Mouse (Mus musculus) erythroblast, embryonic 14.5 days (primary cell): Measurements from ENCODE around the gene Cacng1. TPM values are rescaled to one million over a fixed set of nuclear protein-coding genes. Genes with fewer than 3 reads are reported as not detected.

Experiments used
- H3K27me3 ChIP-seq: 2 replicates; pipeline ENCODE4 v1.6.1; 2012; ENCODE audit warnings: inconsistent platforms; ENCODE audit not compliant: control insufficient read depth
- H3K36me3 ChIP-seq: 2 replicates; pipeline ENCODE4 v1.6.1; 2012; ENCODE audit warnings: mild to moderate bottlenecking, inconsistent platforms; ENCODE audit not compliant: control insufficient read depth
- H3K4me1 ChIP-seq: 2 replicates; pipeline ENCODE4 v1.6.1; 2012; ENCODE audit warnings: inconsistent platforms; ENCODE audit not compliant: control insufficient read depth
- H3K4me3 ChIP-seq: replicated peaks from 2 replicates; pipeline ENCODE3; 2012; ENCODE audit warnings: moderate library complexity, mild to moderate bottlenecking, inconsistent platforms
- H3K9me3 ChIP-seq: 2 replicates; pipeline ENCODE4 v1.6.1; 2012; ENCODE audit warnings: low read length, inconsistent platforms, mixed read lengths; ENCODE audit not compliant: control insufficient read depth
- GATA1 ChIP-seq: IDR thresholded peaks from 2 replicates; pipeline ENCODE4 v1.6.1; 2012; ENCODE audit warnings: low read length, inconsistent platforms, mixed read lengths
- TAL1 ChIP-seq: IDR thresholded peaks from 3 replicates; pipeline ENCODE4 v1.6.1; 2012; ENCODE audit warnings: low read length, inconsistent platforms, mixed read lengths
- polyA plus RNA-seq: library from polyadenylated mRNA; stranded (reverse); fragments of >175 nt; gene quantifications from 2 replicates; pipeline ENCODE4 v1.2.3, GENCODE M21; 2012

The Cacng1 gene
- polyA plus RNA-seq: not detected in 2 replicates

- Histone ChIP-seq H3K27me3 (no peaks in the 10 kb centered on the region), H3K36me3 (no peaks in the 10 kb centered on the region), H3K4me1 (no peaks in the 10 kb centered on the region), H3K4me3 (no peak within 1 kb of the TSS), H3K9me3 (peaks cover 8% of the 10 kb centered on the region)
- no peak for TF ChIP-seq TAL1
- no peak for TF ChIP-seq GATA1
Observed at GRCm38 (mm10) chr11:107716332-107716938, at the start of gene Cacng1. Gene Cacng1 (minus strand): TSS chr11:107716522.

- TF ChIP-seq GATA1 (no peak), TAL1 (no peak)
- Histone ChIP-seq H3K36me3 (no peaks in the 10 kb centered on the region), H3K4me3 (no peak overlapping the region), H3K27me3 (no peaks in the 10 kb centered on the region), H3K4me1 (no peaks in the 10 kb centered on the region), H3K9me3 (no peaks in the 10 kb centered on the region)
Observed at GRCm38 (mm10) chr11:107762688-107763460, 46.6 kb upstream of the Cacng1 start.

- no peak overlapping the region for H3K4me3 ChIP-seq
- TF ChIP-seq GATA1 (no peak), TAL1 (no peak)
- no peaks in the 10 kb centered on the region for H3K36me3 ChIP-seq
- no peaks in the 10 kb centered on the region for H3K4me1 ChIP-seq
- H3K9me3 ChIP-seq: no peaks in the 10 kb centered on the region
- no peaks in the 10 kb centered on the region for H3K27me3 ChIP-seq
Observed at GRCm38 (mm10) chr11:107761790-107762500, 45.6 kb upstream of the Cacng1 start.

- TF ChIP-seq GATA1: no peak
- TF ChIP-seq TAL1: no peak
- no peaks in the 10 kb centered on the region for H3K4me1 ChIP-seq
- no peaks in the 10 kb centered on the region for H3K9me3 ChIP-seq
- no peaks in the 10 kb centered on the region for H3K36me3 ChIP-seq
- no peak overlapping the region for H3K4me3 ChIP-seq
- no peaks in the 10 kb centered on the region for H3K27me3 ChIP-seq
Observed at GRCm38 (mm10) chr11:107760001-107760400, 43.7 kb upstream of the Cacng1 start.

GRCm38 (mm10) chr11:107759516-107759915 lies 43.2 kb upstream of the Cacng1 start:
- H3K27me3 ChIP-seq: no peaks in the 10 kb centered on the region
- no peak for TF ChIP-seq TAL1
- TF ChIP-seq GATA1: no peak
- no peak overlapping the region for H3K4me3 ChIP-seq

GRCm38 (mm10) chr11:107749114-107749513 lies 32.8 kb upstream of the Cacng1 start:
- Histone ChIP-seq H3K4me3 (no peak overlapping the region), H3K36me3 (no peaks in the 10 kb centered on the region), H3K9me3 (no peaks in the 10 kb centered on the region), H3K27me3 (no peaks in the 10 kb centered on the region), H3K4me1 (no peaks in the 10 kb centered on the region)
- TF ChIP-seq TAL1 (no peak), GATA1 (no peak)

More at GRCm38 (mm10) chr11:107759516-107759915, 43.2 kb upstream of the Cacng1 start:
- Histone ChIP-seq H3K36me3 (no peaks in the 10 kb centered on the region), H3K4me1 (no peaks in the 10 kb centered on the region), H3K9me3 (no peaks in the 10 kb centered on the region)

GRCm38 (mm10) chr11:107748243-107749035 lies 32.1 kb upstream of the Cacng1 start:
- H3K27me3 ChIP-seq: no peaks in the 10 kb centered on the region
- H3K36me3 ChIP-seq: no peaks in the 10 kb centered on the region
- no peaks in the 10 kb centered on the region for H3K9me3 ChIP-seq
- no peak for TF ChIP-seq GATA1
- TF ChIP-seq TAL1: no peak
- no peaks in the 10 kb centered on the region for H3K4me1 ChIP-seq
- no peak overlapping the region for H3K4me3 ChIP-seq

GRCm38 (mm10) chr11:107743100-107743499 lies 26.8 kb upstream of the Cacng1 start:
- Histone ChIP-seq H3K4me1 (no peaks in the 10 kb centered on the region), H3K9me3 (no peaks in the 10 kb centered on the region), H3K4me3 (no peak overlapping the region), H3K27me3 (no peaks in the 10 kb centered on the region), H3K36me3 (no peaks in the 10 kb centered on the region)
- no peak for TF ChIP-seq TAL1
- no peak for TF ChIP-seq GATA1
